Mouse (Mus musculus) heart, embryonic 10.5 days (tissue): ENCODE measurements around the gene Cd300lf. TPM values are rescaled to one million over a fixed set of nuclear protein-coding genes. Genes with fewer than 3 reads are reported as not detected.
A peak's percentile ranks its signal among the peaks of the same experiment; 100 is the strongest.

Experiments
- DNase-seq: peaks from one replicate; pipeline ENCODE4 v3.0.0-alpha.2; 2017; ENCODE audit warnings: low spot score
- H3K27ac ChIP-seq: fragments of 300-500 bp; sonication (generic); 2 replicates; pipeline ENCODE4 v1.5.1; 2016; ENCODE audit warnings: mild to moderate bottlenecking
- H3K27me3 ChIP-seq: fragments of 300-500 bp; sonication (generic); 2 replicates; pipeline ENCODE4 v1.6.1; 2016; ENCODE audit warnings: mild to moderate bottlenecking; ENCODE audit not compliant: poor library complexity, insufficient read depth, severe bottlenecking
- H3K36me3 ChIP-seq: fragments of 300-500 bp; sonication (generic); 2 replicates; pipeline ENCODE4 v1.6.1; 2016; ENCODE audit warnings: mild to moderate bottlenecking, moderate library complexity
- H3K4me1 ChIP-seq: fragments of 300-500 bp; sonication (generic); 2 replicates; pipeline ENCODE4 v1.6.1; 2016; ENCODE audit warnings: mild to moderate bottlenecking
- H3K4me3 ChIP-seq: fragments of 300-500 bp; sonication (generic); 2 replicates; pipeline ENCODE4 v1.5.1; 2016; ENCODE audit warnings: mild to moderate bottlenecking, moderate library complexity
- H3K9me3 ChIP-seq: fragments of 300-500 bp; sonication (generic); 2 replicates; pipeline ENCODE4 v1.6.1; 2016; ENCODE audit warnings: mild to moderate bottlenecking, moderate library complexity
- WGBS: fragments of 180-500 bp; shearing (Covaris S2); methylation state at CpG from one replicate; pipeline ENCODE4 v1.1.7; 2016; 5-methylcytosine and 5-hydroxymethylcytosine counted together
- polyA plus RNA-seq: library from polyadenylated mRNA; unstranded; fragments of >200 nt; fragmentation: Nextera tagmentation; extraction: Ambion mirVana; gene quantifications from 2 replicates; pipeline ENCODE4 v1.2.1, GENCODE M21; 2016

Cd300lf gene
- polyA plus RNA-seq: 0.08 and 0.27 TPM in 2 replicates

GRCm38 (mm10) chr11:115133800-115134199 lies at the start of gene Cd300lf:
Gene Cd300lf, minus strand, starts transcription at chr11:115133992.
- Histone ChIP-seq H3K4me1 (no peaks in the 10 kb centered on the region), H3K27me3 (no peaks in the 10 kb centered on the region), H3K9me3 (no peaks in the 10 kb centered on the region), H3K27ac (no peak within 1 kb of the TSS), H3K36me3 (no peaks in the 10 kb centered on the region), H3K4me3 (no peak within 1 kb of the TSS)
- whole genome bisulfite sequencing: 70% methylated on average over 8 of the region's 8 CpGs
- no peak for DNase-seq

- peaks cover 16% of the 10 kb centered on the region for H3K27me3 ChIP-seq
- 15% methylated on average over 12 of the region's 12 CpGs for WGBS
- DNase-seq: peak; percentile 90
- H3K9me3 ChIP-seq: no peaks in the 10 kb centered on the region
- peaks cover 42% of the 10 kb centered on the region for H3K4me1 ChIP-seq
- H3K27ac ChIP-seq: no peak overlapping the region; the same call in 1 of the 2 replicates
- peaks cover 11% of the 10 kb centered on the region for H3K36me3 ChIP-seq
- H3K4me3 ChIP-seq: peak overlapping the region; percentile 22; the same call in 1 of the 2 replicates
These were observed 48.3 kb upstream of the Cd300lf start for GRCm38 (mm10) chr11:115181913-115182638.

GRCm38 (mm10) chr11:115179881-115180280 lies 46.1 kb upstream of the Cd300lf start:
- Histone ChIP-seq H3K27me3 (peaks cover 34% of the 10 kb centered on the region), H3K4me1 (peaks cover 51% of the 10 kb centered on the region), H3K4me3 (no peak overlapping the region), H3K36me3 (peaks cover 11% of the 10 kb centered on the region), H3K27ac (no peak overlapping the region), H3K9me3 (no peaks in the 10 kb centered on the region)
- DNase-seq: no peak
- WGBS: 80% methylated on average over 6 of the region's 6 CpGs

- Histone ChIP-seq H3K9me3 (no peaks in the 10 kb centered on the region), H3K36me3 (peaks cover 11% of the 10 kb centered on the region), H3K27me3 (peaks cover 41% of the 10 kb centered on the region), H3K4me1 (peaks cover 56% of the 10 kb centered on the region), H3K27ac (no peak overlapping the region), H3K4me3 (no peak overlapping the region)
- 69% methylated on average over 6 of the region's 6 CpGs for WGBS
- no peak for DNase-seq
These were observed 45.4 kb upstream of the Cd300lf start for GRCm38 (mm10) chr11:115179191-115179590.

- DNase-seq: no peak
- no peaks in the 10 kb centered on the region for H3K9me3 ChIP-seq
- H3K36me3 ChIP-seq: peaks cover 11% of the 10 kb centered on the region
- 83% methylated on average over 2 of the region's 2 CpGs for WGBS
- peaks cover 60% of the 10 kb centered on the region for H3K4me1 ChIP-seq
- H3K4me3 ChIP-seq: no peak overlapping the region
- H3K27ac ChIP-seq: no peak overlapping the region
- peaks cover 46% of the 10 kb centered on the region for H3K27me3 ChIP-seq
These were observed 45.0 kb upstream of the Cd300lf start for GRCm38 (mm10) chr11:115178766-115179165.

- Histone ChIP-seq H3K36me3 (peaks cover 11% of the 10 kb centered on the region), H3K9me3 (no peaks in the 10 kb centered on the region), H3K4me3 (0 out of 2 replicates have a peak overlapping the region, but pooled peaks have one; percentile 5), H3K4me1 (peaks cover 69% of the 10 kb centered on the region), H3K27me3 (peaks cover 56% of the 10 kb centered on the region), H3K27ac (peak overlapping the region; percentile 53; the same call in 1 of the 2 replicates)
- no peak for DNase-seq
- 46% methylated on average over 10 of the region's 10 CpGs for WGBS
These were observed 43.9 kb upstream of the Cd300lf start for GRCm38 (mm10) chr11:115177559-115178195.

- no peaks in the 10 kb centered on the region for H3K9me3 ChIP-seq
- DNase-seq: no peak
- peaks cover 56% of the 10 kb centered on the region for H3K27me3 ChIP-seq
- H3K4me1 ChIP-seq: peaks cover 71% of the 10 kb centered on the region
- WGBS: 69% methylated on average over 24 of the region's 24 CpGs
- peaks cover 11% of the 10 kb centered on the region for H3K36me3 ChIP-seq
- H3K4me3 ChIP-seq: no peak overlapping the region
- 0 out of 2 replicates have a peak overlapping the region, but pooled peaks have one; percentile 33 for H3K27ac ChIP-seq
These were observed 42.8 kb upstream of the Cd300lf start for GRCm38 (mm10) chr11:115176399-115177190.

- Histone ChIP-seq H3K4me3 (peak overlapping the region; percentile 25; the same call in 1 of the 2 replicates), H3K4me1 (peaks cover 75% of the 10 kb centered on the region), H3K36me3 (no peaks in the 10 kb centered on the region), H3K9me3 (no peaks in the 10 kb centered on the region), H3K27ac (peak overlapping the region; percentile 69; the same call in 1 of the 2 replicates), H3K27me3 (peaks cover 42% of the 10 kb centered on the region)
- no peak for DNase-seq
- WGBS: 17% methylated on average over 16 of the region's 16 CpGs
These were observed 40.0 kb upstream of the Cd300lf start for GRCm38 (mm10) chr11:115173549-115174339.

- DNase-seq: no peak
- Histone ChIP-seq H3K27ac (peak overlapping the region; percentile 56; the same call in 1 of the 2 replicates), H3K27me3 (peaks cover 42% of the 10 kb centered on the region), H3K4me3 (0 out of 2 replicates have a peak overlapping the region, but pooled peaks have one; percentile 25), H3K9me3 (no peaks in the 10 kb centered on the region), H3K36me3 (no peaks in the 10 kb centered on the region), H3K4me1 (peaks cover 70% of the 10 kb centered on the region)
- 16% methylated on average over 4 of the region's 4 CpGs for WGBS
These were observed 39.1 kb upstream of the Cd300lf start for GRCm38 (mm10) chr11:115172825-115173287.

GRCm38 (mm10) chr11:115171125-115171524 lies 37.3 kb upstream of the Cd300lf start:
- Histone ChIP-seq H3K9me3 (no peaks in the 10 kb centered on the region), H3K27ac (no peak overlapping the region; the same call in 1 of the 2 replicates), H3K4me1 (peaks cover 52% of the 10 kb centered on the region), H3K27me3 (peaks cover 31% of the 10 kb centered on the region), H3K36me3 (no peaks in the 10 kb centered on the region), H3K4me3 (no peak overlapping the region)
- no peak for DNase-seq
- WGBS: 52% methylated on average over 8 of the region's 8 CpGs

GRCm38 (mm10) chr11:115169430-115169829 lies 35.6 kb upstream of the Cd300lf start:
- H3K27me3 ChIP-seq: peaks cover 33% of the 10 kb centered on the region
- peaks cover 46% of the 10 kb centered on the region for H3K4me1 ChIP-seq
- H3K36me3 ChIP-seq: no peaks in the 10 kb centered on the region
- no peak for DNase-seq
- H3K4me3 ChIP-seq: no peak overlapping the region
- H3K27ac ChIP-seq: no peak overlapping the region
- no peaks in the 10 kb centered on the region for H3K9me3 ChIP-seq
- WGBS: 88% methylated on average over 4 of the region's 4 CpGs
